Mouse (Mus musculus): ENCODE results near the gene Mylk3. TPM values are rescaled to one million over a fixed set of nuclear protein-coding genes. Genes with fewer than 3 reads are reported as not detected.

Mylk3 gene
- polyA plus RNA-seq, 1 experiment from 2014 or later = 1.2 TPM

DNA sequence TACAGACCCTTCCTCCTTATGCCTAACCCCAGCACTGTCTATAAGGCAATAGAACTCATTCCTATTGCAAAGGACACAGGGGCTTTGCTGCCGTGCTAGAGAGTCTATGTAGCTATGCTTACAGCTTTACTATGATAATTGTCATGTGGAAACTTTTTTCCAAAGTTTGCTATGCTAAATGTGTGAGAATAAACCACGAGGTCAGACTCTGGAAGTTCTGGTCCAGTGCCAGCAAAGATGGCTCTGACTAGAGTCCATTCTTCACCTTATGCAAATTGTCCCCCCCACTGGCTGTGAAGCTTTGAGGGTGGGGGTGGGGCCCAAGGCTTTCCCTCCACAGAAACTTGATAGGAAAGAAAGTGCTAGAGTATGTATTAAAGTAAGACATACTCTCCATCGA lies 9.6 kb downstream of the Mylk3 start:
- H3K36me3 ChIP-seq (ENCODE audit: control insufficient read depth, insufficient read depth, low read length) = no peaks in the 10 kb centered on the region
- no peak overlapping the region for H3K9ac ChIP-seq (ENCODE audit: low read length)
- H3K9me3 ChIP-seq (ENCODE audit: control insufficient read depth, low read length) = no peaks in the 10 kb centered on the region
- DNase-seq (ENCODE audit: low spot score) (no peak), ATAC-seq (replicated peaks; ENCODE audit: low FRiP score) (no peak)
- H3K27me3 ChIP-seq (ENCODE audit: control insufficient read depth, insufficient read depth, low read length) = no peaks in the 10 kb centered on the region
- no peak overlapping the region for H3K4me2 ChIP-seq (ENCODE audit: low read depth, low read length, severe bottlenecking)
- no peak overlapping the region for H3K4me3 ChIP-seq (ENCODE audit: low read depth, low read length)
- H3K27ac ChIP-seq (ENCODE audit: low read depth, low read length) = no peak overlapping the region
- no peaks in the 10 kb centered on the region for H3K4me1 ChIP-seq (replicated peaks; ENCODE audit: control insufficient read depth, insufficient read depth, low read length)
- 72% methylated on average over 3 of the region's 3 CpGs for WGBS

DNA sequence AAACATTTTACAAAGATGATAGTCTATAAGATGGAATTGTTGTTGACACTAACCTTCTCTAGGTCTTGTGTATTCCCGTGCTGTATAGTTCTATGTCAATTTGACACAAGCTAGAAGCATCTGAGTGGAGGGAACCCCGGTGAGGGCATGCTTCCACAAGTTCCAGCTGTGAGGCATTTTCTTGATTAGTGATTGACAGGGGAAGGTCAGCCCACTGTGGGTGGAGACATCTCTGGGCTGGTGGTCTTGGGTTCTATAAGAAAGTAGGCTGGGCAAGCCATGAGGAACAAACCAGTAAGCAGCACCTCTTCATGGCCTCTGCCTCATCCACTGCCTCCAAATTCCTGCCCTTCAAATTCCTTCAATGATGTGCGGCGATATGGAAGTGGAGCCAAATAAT lies 11.9 kb downstream of the Mylk3 start:
- DNase-seq (ENCODE audit: low spot score) (no peak), ATAC-seq (replicated peaks; ENCODE audit: low FRiP score) (no peak)
- no peak overlapping the region for H3K27ac ChIP-seq (ENCODE audit: low read depth, low read length)

DNA sequence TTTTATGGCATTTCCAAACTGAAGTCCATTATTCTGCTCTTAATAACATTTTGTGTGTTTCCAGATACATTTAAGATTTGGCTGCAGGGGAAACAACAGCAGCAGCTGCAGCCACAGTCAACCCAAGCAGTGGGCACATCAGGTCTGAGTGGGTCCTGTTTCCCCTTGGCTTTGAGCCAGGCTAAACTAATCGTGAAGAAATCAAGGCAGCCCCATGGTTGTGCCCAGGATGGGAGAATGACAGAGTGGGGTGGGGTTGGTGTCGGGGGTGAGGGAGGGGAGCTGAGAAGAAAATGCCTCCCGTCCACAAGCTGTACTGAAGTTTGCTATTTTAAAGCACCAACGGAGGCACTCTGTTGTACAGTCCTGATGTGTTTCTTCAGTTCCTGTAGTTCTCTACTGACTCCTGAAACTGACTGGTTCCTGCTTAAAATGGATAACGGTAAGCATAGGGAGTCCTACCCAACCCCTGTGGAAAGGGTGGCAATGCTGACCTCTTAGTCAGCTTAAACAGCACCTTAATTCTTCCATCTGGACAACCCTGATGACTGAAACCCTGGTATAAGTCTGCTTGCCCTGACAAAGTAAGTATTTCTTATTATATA lies 12.6 kb downstream of the Mylk3 start:
- 85% methylated on average over 5 of the region's 5 CpGs for WGBS
- H3K27ac ChIP-seq (ENCODE audit: low read depth, low read length) = no peak overlapping the region
- no peak overlapping the region for H3K4me3 ChIP-seq (ENCODE audit: low read depth, low read length)
- no peak for DNase-seq (ENCODE audit: low spot score)
- ATAC-seq (replicated peaks; ENCODE audit: low FRiP score) = no peak
- no peaks in the 10 kb centered on the region for H3K4me1 ChIP-seq (replicated peaks; ENCODE audit: control insufficient read depth, insufficient read depth, low read length)
- no peaks in the 10 kb centered on the region for H3K9me3 ChIP-seq (ENCODE audit: control insufficient read depth, low read length)
- H3K27me3 ChIP-seq (ENCODE audit: control insufficient read depth, insufficient read depth, low read length) = no peaks in the 10 kb centered on the region
- H3K4me2 ChIP-seq (ENCODE audit: low read depth, low read length, severe bottlenecking) = no peak overlapping the region
- H3K36me3 ChIP-seq (ENCODE audit: control insufficient read depth, insufficient read depth, low read length) = no peaks in the 10 kb centered on the region
- no peak overlapping the region for H3K9ac ChIP-seq (ENCODE audit: low read length)

More for the DNA sequence above, 11.9 kb downstream of the Mylk3 start:
- H3K4me2 ChIP-seq (ENCODE audit: low read depth, low read length, severe bottlenecking) = no peak overlapping the region
- no peaks in the 10 kb centered on the region for H3K36me3 ChIP-seq (ENCODE audit: control insufficient read depth, insufficient read depth, low read length)
- H3K4me1 ChIP-seq (replicated peaks; ENCODE audit: control insufficient read depth, insufficient read depth, low read length) = no peaks in the 10 kb centered on the region
- WGBS = 68% methylated on average over 4 of the region's 4 CpGs
- H3K27me3 ChIP-seq (ENCODE audit: control insufficient read depth, insufficient read depth, low read length) = no peaks in the 10 kb centered on the region
- no peak overlapping the region for H3K4me3 ChIP-seq (ENCODE audit: low read depth, low read length)
- H3K9ac ChIP-seq (ENCODE audit: low read length) = no peak overlapping the region
- no peaks in the 10 kb centered on the region for H3K9me3 ChIP-seq (ENCODE audit: control insufficient read depth, low read length)

DNA sequence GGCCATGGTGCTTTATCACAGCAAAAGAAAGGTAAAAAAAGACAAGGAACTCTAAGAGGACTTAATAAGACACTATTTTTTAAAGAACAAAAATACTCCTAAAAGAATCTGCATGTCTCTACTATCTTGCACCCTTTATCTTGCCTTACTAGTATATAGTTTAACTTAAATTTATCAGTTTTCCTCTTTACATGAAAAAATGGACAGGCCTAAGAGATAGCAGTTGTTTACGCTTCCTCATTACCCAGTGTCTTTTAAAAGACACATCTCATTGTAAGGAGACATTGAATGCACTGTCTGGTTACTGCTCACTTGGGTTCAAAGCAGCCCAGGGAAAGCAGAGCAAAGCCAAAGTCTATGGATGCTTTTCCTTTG lies 13.7 kb downstream of the Mylk3 start:
- no peak overlapping the region for H3K4me3 ChIP-seq (ENCODE audit: low read depth, low read length)
- ATAC-seq (replicated peaks; ENCODE audit: low FRiP score) (no peak), DNase-seq (ENCODE audit: low spot score) (no peak)
- no peak overlapping the region for H3K27ac ChIP-seq (ENCODE audit: low read depth, low read length)
- no peaks in the 10 kb centered on the region for H3K9me3 ChIP-seq (ENCODE audit: control insufficient read depth, low read length)
- no peak overlapping the region for H3K4me2 ChIP-seq (ENCODE audit: low read depth, low read length, severe bottlenecking)
- H3K36me3 ChIP-seq (ENCODE audit: control insufficient read depth, insufficient read depth, low read length) = no peaks in the 10 kb centered on the region
- H3K27me3 ChIP-seq (ENCODE audit: control insufficient read depth, insufficient read depth, low read length) = no peaks in the 10 kb centered on the region
- WGBS = 96% methylated on average over 1 of the region's 1 CpGs
- no peaks in the 10 kb centered on the region for H3K4me1 ChIP-seq (replicated peaks; ENCODE audit: control insufficient read depth, insufficient read depth, low read length)
- no peak overlapping the region for H3K9ac ChIP-seq (ENCODE audit: low read length)

DNA sequence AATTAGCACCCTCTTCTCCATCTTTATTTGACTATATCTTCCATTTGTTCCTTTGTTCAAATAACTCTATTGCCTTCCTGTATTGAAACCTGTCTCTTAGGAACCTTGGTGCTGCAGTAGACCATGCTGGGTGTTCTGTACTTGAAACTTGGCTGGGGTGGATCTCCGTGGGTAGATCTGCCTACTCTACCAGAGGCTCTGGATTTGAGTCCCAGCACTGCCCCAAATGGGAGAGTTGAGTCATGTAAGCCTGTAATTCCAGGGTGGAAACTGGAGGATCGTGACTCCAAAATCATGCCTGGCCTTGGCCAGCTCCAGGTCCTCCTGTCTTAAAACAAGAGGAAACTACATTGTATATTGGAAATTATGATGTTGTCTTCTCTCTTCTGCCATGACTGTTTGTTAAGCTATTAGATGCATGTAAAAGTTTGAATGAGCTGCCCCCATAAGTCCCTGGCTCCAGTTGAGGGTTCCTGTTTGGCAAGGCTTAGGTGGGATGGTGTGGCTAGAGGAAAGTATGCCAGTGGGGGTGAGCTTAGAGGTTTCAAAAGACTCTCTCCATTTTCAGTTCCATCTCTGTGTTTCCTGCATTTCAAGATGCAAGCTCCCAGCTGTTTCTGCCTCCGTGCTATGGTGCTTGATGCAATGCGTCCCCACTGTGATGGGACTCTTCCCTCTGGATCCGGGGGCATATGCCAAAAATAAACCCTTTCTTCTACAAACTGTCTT lies 14.2 kb downstream of the Mylk3 start:
- no peak overlapping the region for H3K9ac ChIP-seq (ENCODE audit: low read length)
- no peaks in the 10 kb centered on the region for H3K36me3 ChIP-seq (ENCODE audit: control insufficient read depth, insufficient read depth, low read length)
- H3K9me3 ChIP-seq (ENCODE audit: control insufficient read depth, low read length) = no peaks in the 10 kb centered on the region
- no peak for DNase-seq (ENCODE audit: low spot score)
- H3K4me3 ChIP-seq (ENCODE audit: low read depth, low read length) = no peak overlapping the region
- no peaks in the 10 kb centered on the region for H3K27me3 ChIP-seq (ENCODE audit: control insufficient read depth, insufficient read depth, low read length)
- H3K27ac ChIP-seq (ENCODE audit: low read depth, low read length) = no peak overlapping the region
- H3K4me2 ChIP-seq (ENCODE audit: low read depth, low read length, severe bottlenecking) = no peak overlapping the region
- WGBS = 85% methylated on average over 5 of the region's 5 CpGs
- H3K4me1 ChIP-seq (replicated peaks; ENCODE audit: control insufficient read depth, insufficient read depth, low read length) = no peaks in the 10 kb centered on the region
- no peak for ATAC-seq (replicated peaks; ENCODE audit: low FRiP score)

DNA sequence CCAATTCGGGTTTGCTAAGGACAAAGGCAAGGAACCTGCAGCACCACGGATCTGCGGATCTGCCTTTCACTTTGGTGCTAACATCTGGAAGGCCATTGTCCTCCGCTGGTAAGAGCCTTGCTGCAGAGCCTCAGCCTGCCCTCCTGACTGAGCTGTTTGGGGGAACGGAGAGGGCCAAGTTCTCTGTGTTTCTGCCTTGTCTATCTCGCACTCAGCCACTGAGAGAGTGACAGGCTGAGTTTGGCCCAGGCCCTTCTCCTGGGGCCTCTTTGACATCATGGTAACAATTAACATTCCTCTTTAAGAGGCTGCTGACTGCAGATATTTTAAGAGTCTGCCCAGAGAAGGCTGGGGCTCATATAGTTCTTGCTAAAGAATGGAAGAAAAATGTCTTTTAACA lies 21.0 kb downstream of the Mylk3 start:
- Histone ChIP-seq H3K9ac (ENCODE audit: low read length) (no peak overlapping the region), H3K4me3 (ENCODE audit: low read depth, low read length) (no peak overlapping the region), H3K27ac (ENCODE audit: low read depth, low read length) (no peak overlapping the region), H3K9me3 (ENCODE audit: control insufficient read depth, low read length) (no peaks in the 10 kb centered on the region), H3K36me3 (ENCODE audit: control insufficient read depth, insufficient read depth, low read length) (no peaks in the 10 kb centered on the region), H3K4me1 (replicated peaks; ENCODE audit: control insufficient read depth, insufficient read depth, low read length) (no peaks in the 10 kb centered on the region), H3K27me3 (ENCODE audit: control insufficient read depth, insufficient read depth, low read length) (no peaks in the 10 kb centered on the region), H3K4me2 (ENCODE audit: low read depth, low read length, severe bottlenecking) (no peak overlapping the region)
- DNase-seq (ENCODE audit: low spot score) (no peak), ATAC-seq (replicated peaks; ENCODE audit: low FRiP score) (no peak)
- WGBS = 57% methylated on average over 6 of the region's 6 CpGs

DNA sequence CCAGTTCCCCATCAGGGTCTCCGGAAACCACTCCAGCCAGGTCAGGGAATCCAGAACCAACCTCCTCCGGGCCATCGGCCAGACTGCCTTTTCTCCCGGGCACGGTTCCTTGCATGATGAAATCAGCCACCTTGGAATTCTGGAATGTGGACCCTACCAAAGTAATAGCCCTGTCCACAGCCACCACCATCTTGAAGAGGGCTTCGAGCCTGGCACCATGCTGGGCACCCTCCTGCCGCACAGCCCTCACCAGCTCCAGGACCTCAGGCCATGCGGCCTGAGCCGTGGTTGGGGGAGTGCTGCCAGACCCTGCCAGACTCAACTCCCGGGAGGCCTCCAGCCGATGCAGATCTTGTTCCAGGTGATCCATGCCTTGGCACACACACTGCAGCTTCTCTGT lies 21.5 kb downstream of the Mylk3 start:
- Histone ChIP-seq H3K27ac (ENCODE audit: low read depth, low read length) (no peak overlapping the region), H3K9ac (ENCODE audit: low read length) (no peak overlapping the region), H3K4me2 (ENCODE audit: low read depth, low read length, severe bottlenecking) (no peak overlapping the region), H3K4me1 (replicated peaks; ENCODE audit: control insufficient read depth, insufficient read depth, low read length) (no peaks in the 10 kb centered on the region), H3K4me3 (ENCODE audit: low read depth, low read length) (no peak overlapping the region), H3K9me3 (ENCODE audit: control insufficient read depth, low read length) (no peaks in the 10 kb centered on the region), H3K36me3 (ENCODE audit: control insufficient read depth, insufficient read depth, low read length) (no peaks in the 10 kb centered on the region), H3K27me3 (ENCODE audit: control insufficient read depth, insufficient read depth, low read length) (no peaks in the 10 kb centered on the region)
- DNase-seq (ENCODE audit: low spot score) (no peak), ATAC-seq (replicated peaks; ENCODE audit: low FRiP score) (no peak)
- 81% methylated on average over 11 of the region's 11 CpGs for WGBS

DNA sequence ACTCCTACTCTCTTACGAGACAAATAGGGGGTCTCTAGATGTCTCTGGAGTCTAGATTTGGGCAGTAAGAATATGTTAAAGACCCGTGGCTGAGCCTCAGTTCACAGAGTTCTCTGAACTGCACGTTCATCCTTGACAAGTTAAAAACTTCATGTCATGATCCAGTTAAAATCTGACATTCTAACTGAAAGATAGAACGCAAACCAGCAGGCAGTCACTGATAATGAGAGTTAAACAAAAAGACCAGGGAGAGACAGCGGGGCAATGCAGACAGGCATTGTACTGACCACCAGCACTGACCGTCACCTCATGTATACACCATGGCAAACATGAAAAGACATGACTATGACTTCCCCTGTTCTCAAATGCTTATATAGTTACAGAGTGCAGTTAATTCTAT lies 22.7 kb downstream of the Mylk3 start:
- no peak overlapping the region for H3K27ac ChIP-seq (ENCODE audit: low read depth, low read length)
- DNase-seq (ENCODE audit: low spot score) = no peak
- no peak overlapping the region for H3K4me3 ChIP-seq (ENCODE audit: low read depth, low read length)
- H3K4me2 ChIP-seq (ENCODE audit: low read depth, low read length, severe bottlenecking) = no peak overlapping the region
- WGBS = 77% methylated on average over 6 of the region's 6 CpGs
- no peaks in the 10 kb centered on the region for H3K9me3 ChIP-seq (ENCODE audit: control insufficient read depth, low read length)
- no peaks in the 10 kb centered on the region for H3K27me3 ChIP-seq (ENCODE audit: control insufficient read depth, insufficient read depth, low read length)
- no peaks in the 10 kb centered on the region for H3K4me1 ChIP-seq (replicated peaks; ENCODE audit: control insufficient read depth, insufficient read depth, low read length)
- no peak overlapping the region for H3K9ac ChIP-seq (ENCODE audit: low read length)
- no peaks in the 10 kb centered on the region for H3K36me3 ChIP-seq (ENCODE audit: control insufficient read depth, insufficient read depth, low read length)
- ATAC-seq (replicated peaks; ENCODE audit: low FRiP score) = no peak

DNA sequence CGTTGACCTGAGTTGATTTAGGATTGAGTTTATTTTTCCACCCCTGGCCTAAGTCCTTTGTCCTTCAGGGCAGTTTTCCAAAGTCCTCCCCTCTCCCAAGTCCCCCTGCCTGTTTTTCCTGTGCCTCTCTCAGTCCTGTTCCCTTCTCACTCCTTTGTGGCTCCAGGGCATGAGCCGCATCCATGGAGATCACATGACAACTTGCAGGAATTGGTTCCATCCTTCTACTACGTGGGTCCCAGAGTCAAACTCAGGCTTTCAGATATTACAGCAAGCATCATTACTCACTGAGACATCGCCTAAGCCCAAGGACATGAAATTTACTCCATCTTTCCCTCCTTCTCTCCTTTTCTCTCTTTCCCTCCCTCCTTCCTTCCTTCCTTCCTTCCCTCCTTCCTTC lies 23.9 kb downstream of the Mylk3 start:
- DNase-seq (ENCODE audit: low spot score) = no peak
- no peak for ATAC-seq (replicated peaks; ENCODE audit: low FRiP score)

More for the DNA sequence above, 23.9 kb downstream of the Mylk3 start:
- Histone ChIP-seq H3K9me3 (ENCODE audit: control insufficient read depth, low read length) (no peaks in the 10 kb centered on the region), H3K27me3 (ENCODE audit: control insufficient read depth, insufficient read depth, low read length) (no peaks in the 10 kb centered on the region), H3K27ac (ENCODE audit: low read depth, low read length) (no peak overlapping the region), H3K4me3 (ENCODE audit: low read depth, low read length) (no peak overlapping the region), H3K36me3 (ENCODE audit: control insufficient read depth, insufficient read depth, low read length) (no peaks in the 10 kb centered on the region), H3K4me1 (replicated peaks; ENCODE audit: control insufficient read depth, insufficient read depth, low read length) (no peaks in the 10 kb centered on the region), H3K4me2 (ENCODE audit: low read depth, low read length, severe bottlenecking) (no peak overlapping the region), H3K9ac (ENCODE audit: low read length) (no peak overlapping the region)
- WGBS = 77% methylated on average over 4 of the region's 4 CpGs

Data from forebrain, embryonic 11.5 days (tissue).